Mouse (Mus musculus) MEL (cell line): ENCODE measurements at regions not wholly inside any gene's neighbourhood (a gene's known extent, or its start where the extent isn't known, plus 50 kb on each side); places are given as distances from the start of the nearest gene placed in this dataset.

Experiments used
- BHLHE40 ChIP-seq: IDR thresholded peaks from 2 replicates; pipeline ENCODE4 v1.6.1; 2012; ENCODE audit warnings: low read depth, mild to moderate bottlenecking, inconsistent platforms, low read length, improper control_type of control experiment, borderline replicate concordance
- CTCF ChIP-seq, 3 experiments: IDR thresholded peaks in 2 of 3; conservative IDR thresholded peaks in 1 of 3; 2 replicates each; pipeline ENCODE4 v1.5.1; 2011 to 2012; ENCODE audit warnings: low read length in 3 of 3, low read depth in 2 of 3, mild to moderate bottlenecking in 2 of 3, improper control_type of control experiment in 1 of 3, inconsistent platforms in 1 of 3, mixed read lengths in 1 of 3, moderate library complexity in 1 of 3; ENCODE audit not compliant: control insufficient read depth in 1 of 3, insufficient read depth in 1 of 3, poor library complexity in 1 of 3, severe bottlenecking in 1 of 3
- EP300 ChIP-seq, 2 experiments: IDR thresholded peaks; 2 replicates each; pipeline ENCODE4 v1.6.1; 2011; ENCODE audit warnings: improper control_type of control experiment in 2 of 2, low read length in 2 of 2, low read depth in 1 of 2, mild to moderate bottlenecking in 1 of 2
- ETS1 ChIP-seq: IDR thresholded peaks from 2 replicates; pipeline ENCODE4 v1.6.1; 2012; ENCODE audit warnings: low read depth, mild to moderate bottlenecking, inconsistent platforms, low read length, improper control_type of control experiment, moderate library complexity
- JUND ChIP-seq: IDR thresholded peaks from 2 replicates; pipeline ENCODE4 v1.6.1; 2011; ENCODE audit warnings: low read depth, mild to moderate bottlenecking, improper control_type of control experiment, low read length
- MYC ChIP-seq: IDR thresholded peaks from 2 replicates; pipeline ENCODE4 v1.6.1; 2011; ENCODE audit warnings: low read depth, mild to moderate bottlenecking, low read length, improper control_type of control experiment, moderate library complexity
- NELFE ChIP-seq: IDR thresholded peaks from 2 replicates; pipeline ENCODE4 v1.6.1; 2011; ENCODE audit warnings: low read depth, low read length, improper control_type of control experiment
- POLR2A ChIP-seq, 2 experiments: IDR thresholded peaks; 2 replicates each; pipeline ENCODE4 v1.6.1; 2011 to 2012; ENCODE audit warnings: low read length in 2 of 2, mild to moderate bottlenecking in 2 of 2, control low read depth in 1 of 2, improper control_type of control experiment in 1 of 2, low read depth in 1 of 2, moderate library complexity in 1 of 2; ENCODE audit not compliant: control insufficient read depth in 1 of 2, insufficient read depth in 1 of 2, poor library complexity in 1 of 2
- POLR2AphosphoS2 ChIP-seq: IDR thresholded peaks from 2 replicates; pipeline ENCODE4 v1.6.1; 2011; ENCODE audit warnings: low read length, improper control_type of control experiment
- RCOR1 ChIP-seq: IDR thresholded peaks from 2 replicates; pipeline ENCODE4 v1.6.1; 2012; ENCODE audit warnings: low read depth, mild to moderate bottlenecking, inconsistent platforms, low read length, improper control_type of control experiment
- SMC3 ChIP-seq: IDR thresholded peaks from 2 replicates; pipeline ENCODE4 v1.6.1; 2011; ENCODE audit warnings: low read depth, low read length, improper control_type of control experiment

GRCm38 (mm10) chr8:89426969-89427368 is 383.0 kb upstream of the Sall1 start:
- TF ChIP-seq CTCF (IDR thresholded peaks at IDR 0.05 in 2 of 3, conservative IDR thresholded peaks at IDR 0.05 in 1 of 3; ENCODE audit: control insufficient read depth in 1 of 3, insufficient read depth in 1 of 3, low read depth in 2 of 3, low read length in 3 of 3, poor library complexity in 1 of 3, severe bottlenecking in 1 of 3) = no peak
- no peak for TF ChIP-seq SMC3
- TF ChIP-seq RCOR1 = no peak
- no peak for TF ChIP-seq EP300 (IDR thresholded peaks at IDR 0.05; ENCODE audit: low read depth in 1 of 2, low read length in 2 of 2)
- TF ChIP-seq POLR2A (IDR thresholded peaks at IDR 0.05; ENCODE audit: control insufficient read depth in 1 of 2, insufficient read depth in 1 of 2, low read depth in 1 of 2, low read length in 2 of 2, poor library complexity in 1 of 2) = no peak
- TF ChIP-seq BHLHE40 = no peak
- no peak for TF ChIP-seq ETS1
- no peak for TF ChIP-seq NELFE
- no peak for TF ChIP-seq POLR2AphosphoS2
- TF ChIP-seq MYC = no peak
- TF ChIP-seq JUND = no peak
